Mouse (Mus musculus): ENCODE data around the gene 1110004F10Rik.

Gene 1110004F10Rik

DNA sequence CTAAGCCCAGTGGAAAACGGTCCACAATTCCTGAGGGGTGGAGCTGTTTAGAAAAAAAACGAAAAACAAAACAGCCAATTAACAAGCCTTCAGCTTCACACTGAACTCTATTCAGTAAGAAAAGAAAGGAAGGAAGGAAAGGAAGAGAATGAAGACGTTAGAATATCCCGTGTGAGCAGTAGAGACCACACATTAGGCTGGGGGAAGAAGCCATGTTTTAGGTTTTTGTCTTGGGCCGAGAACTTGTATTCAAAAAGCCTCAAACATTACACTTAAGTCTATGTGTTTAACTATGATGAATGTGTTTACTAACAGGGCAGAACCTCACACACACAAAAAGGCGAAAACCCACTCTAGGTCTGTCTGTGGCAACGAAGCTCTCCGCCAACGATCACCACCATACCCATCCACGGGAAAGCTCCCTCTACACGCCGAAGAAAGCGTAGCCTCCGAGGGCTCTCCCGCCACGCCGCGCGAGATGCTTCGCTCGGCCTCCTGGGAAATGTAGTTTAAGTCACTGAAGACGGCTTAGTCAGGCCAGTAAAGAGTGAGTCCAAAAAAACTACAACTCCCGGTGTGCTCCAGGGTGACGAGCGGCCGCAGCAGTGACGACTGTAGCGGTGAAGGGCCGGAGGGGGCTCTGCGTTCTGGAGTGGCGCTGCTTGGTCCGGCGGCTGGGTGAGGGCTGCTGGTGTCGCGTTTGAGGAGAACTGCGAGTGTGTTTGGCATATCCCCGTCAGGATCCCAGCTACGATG lies 53.7 kb downstream of the 1110004F10Rik start:
- peak; percentile 95 for DNase-seq (ENCODE audit: extremely low read depth, insufficient read length, low spot score)

DNA sequence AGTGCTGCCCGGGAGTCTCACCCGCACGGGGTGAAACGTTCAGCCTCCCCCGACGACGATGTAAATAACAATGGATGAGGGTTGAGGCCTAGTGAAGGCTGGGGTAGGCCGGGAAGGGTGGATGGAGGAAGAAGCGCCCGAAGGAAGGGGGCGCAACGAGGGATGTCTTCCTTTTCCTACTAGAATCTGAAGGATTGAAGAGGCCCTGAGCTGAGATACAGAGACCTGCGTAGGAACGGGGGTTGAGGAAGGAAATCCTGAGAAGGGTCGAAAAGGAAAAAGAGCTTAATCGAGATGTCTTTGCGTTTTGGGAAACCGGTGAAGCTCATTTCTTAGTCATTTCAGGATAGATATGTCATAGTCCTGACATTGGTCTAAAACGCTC lies 54.3 kb downstream of the 1110004F10Rik start:
- no peak for DNase-seq (ENCODE audit: extremely low read depth, insufficient read length, low spot score)

DNA sequence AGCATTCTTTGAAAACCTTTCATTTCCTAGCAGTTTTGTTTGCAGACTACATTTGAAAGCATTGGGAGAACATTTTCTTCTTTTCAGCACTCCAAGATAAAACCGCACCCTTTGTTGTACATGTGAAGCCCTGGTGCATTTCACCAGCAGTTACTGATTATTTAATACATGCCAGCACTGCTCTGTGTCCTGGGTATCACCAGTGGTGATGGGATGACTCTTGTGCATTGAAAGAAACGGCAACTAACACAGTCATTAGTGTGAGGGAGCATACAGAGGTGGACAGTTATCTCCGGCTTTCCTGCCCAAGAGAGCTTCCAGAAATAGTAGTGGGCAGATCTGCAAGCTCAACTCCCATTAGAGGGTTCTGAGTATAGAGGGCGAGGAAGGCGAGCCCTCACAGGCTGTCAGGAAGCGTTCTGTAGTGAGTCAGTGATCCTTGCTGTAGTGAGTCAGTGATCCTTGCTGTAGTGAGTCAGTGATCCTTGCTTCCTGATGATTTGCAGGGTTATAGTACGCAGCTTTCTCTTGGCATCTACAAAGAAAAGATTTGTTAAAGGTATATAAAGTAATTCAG lies 60.8 kb downstream of the 1110004F10Rik start:
- DNase-seq (ENCODE audit: extremely low read depth, insufficient read length, low spot score), result peak; percentile 50

DNA sequence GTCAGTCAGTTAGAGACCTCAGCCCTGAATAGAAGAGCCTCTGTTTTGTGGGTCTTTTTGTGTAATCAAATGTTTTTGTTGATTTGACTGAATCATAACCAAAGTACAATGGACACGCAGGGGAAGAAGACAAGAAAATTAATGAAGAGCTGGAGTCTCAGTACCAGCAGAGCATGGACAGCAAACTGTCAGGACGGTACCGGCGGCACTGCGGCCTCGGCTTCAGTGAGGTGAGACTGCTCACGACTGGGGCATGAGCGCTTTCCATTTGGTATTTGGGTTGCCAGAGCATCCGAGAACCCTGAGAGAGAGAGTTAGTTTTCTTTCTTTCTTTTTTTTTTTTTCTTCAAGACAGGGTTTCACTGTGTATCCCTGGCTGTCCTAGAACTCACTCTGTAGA lies 63.9 kb downstream of the 1110004F10Rik start:
- DNase-seq (ENCODE audit: extremely low read depth, insufficient read length, low spot score), result no peak

DNA sequence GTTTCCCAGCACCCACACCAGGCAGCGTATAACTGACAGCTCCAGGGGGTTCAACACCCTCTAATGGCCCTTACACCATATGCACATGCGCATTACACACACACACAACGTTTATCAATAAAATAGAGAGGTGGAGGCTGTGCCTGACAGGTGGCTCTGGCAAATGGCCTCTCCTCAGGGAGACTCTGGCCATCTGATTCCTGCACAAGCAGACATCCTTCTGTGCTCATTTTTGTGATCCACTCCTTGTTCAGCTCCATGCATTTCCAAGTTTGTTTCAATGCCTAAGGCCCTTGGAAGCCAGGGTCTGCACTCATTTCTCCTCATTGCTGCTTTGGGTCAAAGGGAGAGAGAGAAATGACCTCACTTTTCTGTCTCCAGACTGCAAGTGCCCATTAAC lies 71.5 kb downstream of the 1110004F10Rik start:
- DNase-seq (ENCODE audit: extremely low read depth, insufficient read length, low spot score), result no peak

DNA sequence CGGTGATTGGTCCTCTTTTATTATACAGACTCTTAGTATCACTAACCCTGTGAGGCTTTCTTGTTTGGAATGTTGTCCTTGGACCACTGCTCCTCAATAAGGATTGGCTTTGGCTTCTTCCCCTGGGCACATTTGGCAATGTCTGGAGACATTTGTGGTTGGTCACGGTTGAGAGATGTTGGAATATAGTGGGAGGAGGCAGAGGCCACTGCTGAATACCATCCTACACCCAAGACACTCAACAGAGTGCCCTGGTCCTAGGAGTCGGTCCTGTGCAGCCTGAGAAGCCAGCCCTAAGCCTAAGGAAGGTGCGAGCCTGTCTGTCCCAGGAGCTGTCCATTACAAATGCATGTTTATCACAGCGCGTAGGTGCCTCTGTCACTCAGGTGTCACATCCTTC lies 72.3 kb downstream of the 1110004F10Rik start:
- peak; percentile 53 for DNase-seq (ENCODE audit: extremely low read depth, insufficient read length, low spot score)

DNA sequence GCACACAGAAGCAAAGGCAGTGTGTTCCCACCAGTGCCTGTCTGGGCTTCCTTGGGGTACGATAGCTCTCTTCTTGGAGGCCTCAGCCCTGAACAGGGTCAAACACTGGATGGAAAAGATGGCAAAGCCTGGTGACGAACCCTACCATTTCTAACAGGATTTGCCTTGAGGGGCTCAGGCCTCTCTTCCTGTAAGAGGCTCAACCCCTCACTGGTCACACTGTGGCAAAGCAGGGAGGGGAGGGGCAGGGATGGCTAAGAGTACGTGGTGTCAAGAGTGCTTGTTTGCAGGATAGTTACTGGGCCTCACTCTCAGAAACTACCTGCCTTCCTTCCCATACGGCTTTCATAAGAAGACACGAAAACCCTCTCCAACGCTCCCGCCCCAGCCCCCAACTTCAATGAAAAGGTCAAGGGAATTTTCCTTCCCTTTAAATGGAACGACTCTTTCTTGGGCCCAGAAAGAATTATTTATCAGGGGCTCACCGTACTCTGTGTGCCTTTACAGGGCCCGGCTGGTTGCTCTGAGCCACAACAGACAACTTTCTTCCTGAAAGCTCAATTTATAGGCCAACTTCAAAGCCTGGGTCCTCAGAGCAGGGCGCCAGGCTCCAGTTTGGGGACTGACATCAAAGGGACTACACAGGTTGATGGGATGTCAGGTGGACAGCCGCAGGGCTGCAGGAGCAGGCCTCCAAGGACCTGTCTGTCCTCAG lies 76.2 kb downstream of the 1110004F10Rik start:
- DNase-seq (ENCODE audit: extremely low read depth, insufficient read length, low spot score), result no peak

DNA sequence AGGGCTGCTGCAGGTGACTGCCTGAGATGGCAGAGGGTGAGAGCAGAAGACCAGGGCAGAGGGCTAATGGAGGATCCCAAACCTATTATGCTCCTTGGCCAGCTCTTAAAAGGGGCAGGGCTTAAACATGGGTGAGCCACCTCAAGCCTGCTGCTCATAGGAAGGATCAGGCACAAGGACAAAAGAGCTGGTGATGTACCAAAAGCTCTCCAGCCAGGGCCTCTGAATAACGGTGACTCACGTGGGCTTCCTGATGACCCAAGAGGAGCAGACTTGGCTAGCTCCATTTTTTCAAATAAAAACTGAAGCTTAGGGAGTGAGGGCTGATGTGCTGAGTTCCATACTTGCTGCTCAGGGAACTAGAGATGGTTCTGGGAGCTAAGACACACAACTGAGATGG lies 76.8 kb downstream of the 1110004F10Rik start:
- DNase-seq (ENCODE audit: extremely low read depth, insufficient read length, low spot score), result peak; percentile 44

DNA sequence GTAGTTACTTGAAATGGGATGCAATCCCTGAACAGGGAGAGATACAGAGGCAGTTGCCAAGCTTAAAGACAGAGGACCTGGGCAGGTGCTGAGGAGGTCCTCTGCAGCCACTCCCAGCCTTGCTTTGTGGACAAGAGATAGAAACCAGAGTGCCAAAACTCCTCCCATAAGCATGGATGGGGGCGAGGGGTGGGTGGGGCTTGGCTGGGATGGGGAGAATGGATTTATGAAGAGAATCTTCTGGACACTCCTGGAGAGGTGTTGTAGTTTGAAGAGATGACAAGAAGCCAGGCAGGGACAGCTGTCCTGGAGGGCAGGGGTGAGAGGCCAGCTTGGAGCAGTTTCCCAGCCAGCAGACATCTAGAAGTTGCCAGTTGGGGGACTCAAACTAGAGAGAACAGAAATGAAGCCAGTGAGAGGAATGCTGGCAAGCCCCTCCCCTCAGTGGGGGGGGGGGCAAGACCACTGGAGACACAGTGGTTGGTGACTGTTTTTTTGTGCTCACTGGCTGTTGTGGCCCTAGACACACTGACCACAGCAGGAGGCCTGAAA lies 80.2 kb downstream of the 1110004F10Rik start:
- no peak for DNase-seq (ENCODE audit: extremely low read depth, insufficient read length, low spot score)

DNA sequence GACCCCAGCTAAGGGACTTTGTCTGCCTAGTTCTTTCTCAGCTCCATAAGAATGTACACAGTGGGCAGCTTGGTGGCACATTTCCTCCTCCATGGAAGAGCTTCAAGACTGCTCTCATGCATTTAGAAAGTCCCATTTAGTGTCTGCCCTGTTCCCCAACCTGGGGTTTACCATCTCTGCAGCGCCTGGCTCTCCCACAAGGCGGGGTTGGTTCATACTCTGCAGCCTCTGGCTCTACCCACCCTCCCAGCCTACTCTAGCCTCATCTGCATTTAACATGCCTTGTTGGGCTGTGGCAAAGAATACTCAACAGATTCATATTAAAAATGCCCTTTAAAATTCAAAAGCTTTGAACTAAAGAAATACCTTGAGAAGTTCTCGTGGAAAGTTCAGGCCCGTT lies 81.5 kb downstream of the 1110004F10Rik start:
- no peak for DNase-seq (ENCODE audit: extremely low read depth, insufficient read length, low spot score)

DNA sequence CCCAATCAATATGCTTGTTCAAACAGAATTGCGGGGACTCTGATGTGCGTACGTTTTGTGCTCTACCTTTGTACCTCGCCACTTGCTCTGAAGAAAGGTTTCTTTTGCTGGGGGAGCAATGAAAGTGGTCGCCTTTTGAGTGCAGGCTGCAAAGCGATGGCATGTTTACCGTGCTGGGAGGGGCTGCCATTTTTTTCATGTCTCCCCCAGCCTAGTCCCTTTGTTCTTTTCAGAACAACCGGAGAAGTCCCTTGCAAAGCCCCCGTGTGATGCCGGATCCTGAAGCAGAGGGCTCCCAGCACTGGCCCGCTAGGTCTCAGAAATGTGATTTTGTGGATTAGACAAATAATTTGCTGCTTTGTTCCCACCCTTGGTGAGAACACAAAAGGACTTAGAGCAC lies 82.0 kb downstream of the 1110004F10Rik start:
- DNase-seq (ENCODE audit: extremely low read depth, insufficient read length, low spot score), result no peak

DNA sequence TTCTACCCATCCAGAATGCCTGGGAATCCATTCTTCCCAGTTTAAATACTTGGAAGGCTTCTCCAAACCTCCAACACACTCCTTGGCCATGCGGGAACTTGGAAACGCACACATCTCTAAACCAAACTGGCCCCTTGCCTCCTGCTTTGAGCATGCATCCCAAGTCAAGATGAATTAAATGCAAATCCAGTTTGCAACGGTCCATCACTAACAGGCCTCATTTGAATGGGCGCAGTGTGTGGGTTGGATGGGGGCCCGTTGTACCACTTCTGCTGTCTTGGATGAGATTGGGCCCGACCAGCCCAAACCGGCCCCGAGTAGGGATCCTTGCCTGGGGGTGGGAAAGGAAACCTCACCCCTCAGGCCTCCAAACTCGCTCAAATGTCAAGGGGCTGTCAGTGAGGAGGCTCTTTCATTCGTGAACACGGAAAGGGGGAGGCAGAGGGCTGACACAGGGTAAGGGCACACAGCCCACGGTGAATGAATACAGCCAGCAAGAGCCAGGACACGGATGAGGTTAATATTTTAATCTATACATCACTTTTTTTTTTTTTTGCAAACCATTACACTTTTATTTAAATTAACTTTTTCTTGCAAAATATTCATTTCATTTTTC lies 83.9 kb downstream of the 1110004F10Rik start:
- DNase-seq (ENCODE audit: extremely low read depth, insufficient read length, low spot score), result no peak

DNA sequence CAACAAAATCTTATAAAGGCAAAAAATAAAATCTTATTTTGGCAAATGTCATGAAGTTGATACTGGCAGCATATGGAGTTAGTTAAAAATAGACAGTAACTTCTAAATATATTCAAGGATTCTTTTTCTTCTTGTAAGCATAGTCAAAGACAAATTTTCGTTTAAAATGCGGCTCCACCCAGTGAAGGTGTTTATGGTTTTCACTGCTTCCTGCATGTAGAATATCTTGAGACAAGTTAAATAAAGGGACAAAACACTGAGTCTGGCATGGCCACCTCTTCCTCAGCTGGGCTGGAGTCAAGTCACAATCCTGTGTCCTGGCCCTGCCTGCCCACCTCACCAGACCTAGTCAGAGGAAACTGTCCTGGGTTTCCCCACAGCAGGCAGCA lies 84.4 kb downstream of the 1110004F10Rik start:
- DNase-seq (ENCODE audit: extremely low read depth, insufficient read length, low spot score), result no peak

DNA sequence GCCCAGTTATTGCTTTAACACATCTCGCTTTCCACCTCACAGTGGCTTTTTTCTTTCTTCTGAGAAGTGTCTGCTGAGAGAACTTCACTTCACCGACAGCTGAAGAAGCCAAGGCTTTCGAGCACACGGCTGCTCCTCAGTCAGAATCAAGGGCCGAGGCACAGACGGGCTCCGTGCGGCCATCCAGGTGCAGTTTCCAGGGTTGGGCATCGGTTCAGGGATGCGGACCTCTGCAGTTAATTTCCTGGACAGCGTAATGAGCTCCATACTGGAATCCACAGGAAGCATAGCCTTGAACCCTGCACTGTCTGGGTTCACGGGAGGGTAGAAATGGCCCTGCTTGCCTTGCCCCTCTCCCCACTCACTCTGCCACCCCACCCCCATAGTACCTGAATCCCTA lies 84.9 kb downstream of the 1110004F10Rik start:
- DNase-seq (ENCODE audit: extremely low read depth, insufficient read length, low spot score), result no peak

DNA sequence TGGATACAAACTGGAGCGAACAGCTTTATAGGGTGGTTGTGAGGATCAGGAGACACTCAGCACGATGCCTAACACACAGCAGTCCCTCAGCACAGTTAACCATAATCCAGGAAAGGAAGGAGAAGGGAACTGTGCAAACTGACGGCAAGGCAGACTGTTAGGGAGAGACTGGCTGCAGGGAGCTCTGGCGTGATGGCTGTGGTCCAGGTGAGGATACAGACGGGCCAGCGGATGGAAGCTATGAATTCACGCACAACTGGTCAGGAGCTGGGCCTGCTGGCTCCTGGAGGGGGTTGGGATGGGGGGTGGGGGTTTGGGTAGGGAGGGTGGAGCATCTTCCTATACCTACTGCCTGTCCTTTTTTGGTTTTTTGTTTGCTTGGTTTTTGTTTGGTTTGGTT lies 86.5 kb downstream of the 1110004F10Rik start:
- DNase-seq (ENCODE audit: extremely low read depth, insufficient read length, low spot score), result no peak

DNA sequence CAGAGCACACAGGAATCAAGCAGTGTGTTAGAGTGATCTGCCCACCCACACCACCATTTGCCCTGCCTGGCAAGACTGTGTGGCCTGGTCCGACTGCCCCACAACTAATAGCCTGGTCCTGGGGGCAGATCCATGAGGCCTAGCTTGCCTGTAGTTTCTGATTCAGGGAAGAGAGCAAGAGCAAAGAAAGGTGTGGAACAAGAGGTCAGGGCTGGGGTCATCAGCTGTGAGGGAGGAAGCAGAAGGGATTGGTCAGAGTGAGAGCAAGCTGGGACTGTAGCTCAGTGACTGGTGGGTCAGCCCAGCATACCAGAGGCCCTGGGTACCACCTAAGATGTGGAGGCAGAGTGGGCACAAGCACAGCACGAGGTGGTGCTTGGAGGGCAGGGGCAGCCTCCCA lies 87.9 kb downstream of the 1110004F10Rik start:
- no peak for DNase-seq (ENCODE audit: extremely low read depth, insufficient read length, low spot score)

DNA sequence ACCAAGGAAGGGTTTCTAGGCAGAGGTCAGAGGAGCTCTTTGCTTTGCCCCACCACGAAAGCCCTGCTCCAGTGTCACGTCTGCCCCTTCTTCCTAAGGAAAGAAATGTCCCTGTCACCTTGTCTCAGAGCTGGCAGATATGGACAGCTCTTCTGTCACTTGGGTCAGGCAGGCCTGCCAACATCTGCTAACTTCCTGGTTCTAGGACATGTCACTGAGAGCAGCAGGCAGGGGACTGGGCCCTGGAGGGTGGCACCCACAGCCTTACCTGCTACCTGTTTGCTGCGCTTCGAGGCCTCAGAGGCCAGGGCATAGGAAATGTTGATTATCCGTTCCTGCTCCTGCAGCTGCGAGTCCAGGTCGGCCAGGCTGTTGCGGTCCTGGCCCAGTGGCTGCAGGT lies 89.1 kb downstream of the 1110004F10Rik start:
- DNase-seq (ENCODE audit: extremely low read depth, insufficient read length, low spot score), result no peak

DNA sequence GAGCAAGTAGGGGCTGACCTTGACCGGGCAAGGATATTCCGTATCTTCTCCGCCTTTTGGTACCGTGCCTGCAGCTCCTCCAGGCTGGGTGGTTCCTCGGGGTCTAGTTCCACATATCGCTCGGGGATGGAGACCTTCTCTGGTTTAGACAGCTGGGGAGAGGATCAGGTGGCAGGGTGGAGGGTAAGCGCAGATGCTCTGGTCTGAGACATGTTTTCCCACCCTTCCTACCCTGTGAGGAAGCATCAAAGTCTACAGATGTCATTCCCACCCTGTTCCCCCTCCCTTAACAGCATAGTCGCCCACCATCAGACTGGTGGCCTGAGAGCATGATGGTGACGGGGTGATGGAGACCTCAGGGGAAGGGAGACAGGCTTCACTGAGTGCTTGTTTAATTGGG lies 90.2 kb downstream of the 1110004F10Rik start:
- DNase-seq (ENCODE audit: extremely low read depth, insufficient read length, low spot score), result no peak

DNA sequence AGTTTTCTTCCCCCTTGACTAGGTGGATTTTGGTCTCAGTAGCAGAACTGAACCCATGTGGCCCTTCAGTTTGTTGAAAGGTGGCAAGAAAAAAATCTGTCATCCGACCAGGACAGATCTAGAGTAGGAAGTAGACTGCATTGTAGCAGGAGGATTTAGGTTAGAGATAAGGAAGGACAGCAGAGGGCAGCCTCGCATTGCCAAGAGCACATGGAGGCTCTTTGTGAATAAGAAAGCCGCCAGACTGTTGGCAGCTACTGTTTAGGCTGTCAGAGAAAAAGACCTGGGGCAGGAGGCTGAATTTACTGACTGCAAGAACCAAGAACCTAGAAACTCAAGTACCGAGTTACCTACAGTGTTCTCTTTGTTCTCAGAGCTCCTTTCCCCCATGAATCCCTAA lies 92.2 kb downstream of the 1110004F10Rik start:
- no peak for DNase-seq (ENCODE audit: extremely low read depth, insufficient read length, low spot score)

DNA sequence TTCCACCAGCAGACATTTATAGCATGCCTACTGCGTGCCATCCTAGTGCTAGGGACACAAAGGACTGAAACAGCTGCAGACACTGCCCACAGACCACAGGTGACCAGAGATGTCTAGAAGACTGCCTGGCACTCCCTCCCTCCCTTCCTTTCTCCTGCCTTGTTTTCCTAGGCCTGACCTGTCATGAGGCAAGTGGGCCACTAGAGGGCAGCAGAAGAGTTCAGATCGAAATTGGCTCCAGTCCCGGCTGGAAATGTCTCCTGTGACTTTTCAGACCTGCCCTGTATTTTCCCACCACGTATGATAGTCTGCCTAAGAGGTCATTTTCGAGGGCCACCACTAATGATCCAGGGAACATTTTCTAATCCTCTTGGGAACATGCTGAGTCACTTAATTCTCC lies 92.9 kb downstream of the 1110004F10Rik start:
- no peak for DNase-seq (ENCODE audit: extremely low read depth, insufficient read length, low spot score)
